Mouse (Mus musculus) urinary bladder, adult 18-20 months (tissue): ENCODE measurements around the gene Rsph10b.
"Not testable (repeated sequence)": the region's sequence is repeated elsewhere in the genome, so short reads cannot be mapped to it uniquely, and the experiment has no call there.

Source experiments
- DNase-seq, 2 experiments: peaks; one replicate each; pipeline ENCODE4 v3.0.0; 2022; ENCODE audit warnings: low spot score in 2 of 2, mixed read lengths in 2 of 2

Gene Rsph10b

GRCm38 (mm10) chr5:143993260-143993659 is 60.4 kb downstream of the Rsph10b start:
- no peak for DNase-seq

GRCm38 (mm10) chr5:143993849-143994248 is 61.0 kb downstream of the Rsph10b start:
- no peak for DNase-seq

DNA sequence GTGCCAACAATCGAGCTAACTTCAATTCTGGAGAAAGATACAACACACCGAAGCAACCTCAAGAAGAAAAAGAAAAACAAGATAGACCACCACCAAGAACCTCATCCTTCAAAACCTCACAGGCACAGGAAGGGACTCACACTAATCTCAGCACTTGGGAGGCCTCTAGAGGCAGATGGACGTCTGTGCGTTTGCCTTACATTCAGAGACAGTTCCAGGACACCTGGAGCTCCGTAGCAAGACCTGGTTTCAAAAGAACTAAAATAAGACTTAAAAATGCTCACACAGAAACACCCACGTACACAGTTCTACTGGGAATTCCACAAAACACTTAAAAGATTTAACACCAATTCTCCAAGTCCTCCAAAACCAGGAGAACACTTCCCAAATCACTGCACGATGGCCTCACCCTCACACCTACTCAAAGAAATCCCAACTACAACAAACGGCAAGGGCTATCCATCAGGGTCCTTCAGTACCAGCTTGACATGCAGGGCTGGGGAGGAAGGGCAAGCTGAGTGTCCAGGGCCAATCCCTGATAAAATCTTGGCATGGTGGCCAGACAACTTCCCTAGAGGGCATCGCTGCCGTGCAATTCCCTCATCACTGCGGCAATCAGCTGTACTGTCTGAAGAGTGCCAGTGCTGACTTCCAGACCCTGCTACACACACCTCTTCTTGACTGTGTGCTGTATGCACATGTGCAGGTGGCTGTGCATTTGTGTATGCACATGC is 62.0 kb downstream of the Rsph10b start:
- no peak for DNase-seq

DNA sequence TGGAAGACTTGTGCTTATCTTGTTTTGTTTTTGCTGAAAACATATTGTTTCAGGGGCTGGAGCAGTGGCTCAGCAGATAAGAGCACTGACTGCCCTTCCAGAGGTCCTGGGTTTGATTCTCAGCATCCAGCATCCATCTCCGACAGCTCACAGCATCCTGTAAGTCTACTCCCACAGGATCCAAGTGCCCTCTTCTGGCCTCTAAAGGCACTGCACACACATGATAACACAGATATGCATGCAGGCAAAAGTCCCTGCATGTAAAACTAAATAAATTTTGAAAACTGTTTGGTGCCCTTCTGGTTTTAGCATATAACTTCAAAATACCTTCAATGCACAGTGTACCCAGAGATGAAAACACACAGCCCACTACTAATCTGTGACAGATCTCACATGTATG is 66.6 kb downstream of the Rsph10b start:
- DNase-seq, result no peak

DNA sequence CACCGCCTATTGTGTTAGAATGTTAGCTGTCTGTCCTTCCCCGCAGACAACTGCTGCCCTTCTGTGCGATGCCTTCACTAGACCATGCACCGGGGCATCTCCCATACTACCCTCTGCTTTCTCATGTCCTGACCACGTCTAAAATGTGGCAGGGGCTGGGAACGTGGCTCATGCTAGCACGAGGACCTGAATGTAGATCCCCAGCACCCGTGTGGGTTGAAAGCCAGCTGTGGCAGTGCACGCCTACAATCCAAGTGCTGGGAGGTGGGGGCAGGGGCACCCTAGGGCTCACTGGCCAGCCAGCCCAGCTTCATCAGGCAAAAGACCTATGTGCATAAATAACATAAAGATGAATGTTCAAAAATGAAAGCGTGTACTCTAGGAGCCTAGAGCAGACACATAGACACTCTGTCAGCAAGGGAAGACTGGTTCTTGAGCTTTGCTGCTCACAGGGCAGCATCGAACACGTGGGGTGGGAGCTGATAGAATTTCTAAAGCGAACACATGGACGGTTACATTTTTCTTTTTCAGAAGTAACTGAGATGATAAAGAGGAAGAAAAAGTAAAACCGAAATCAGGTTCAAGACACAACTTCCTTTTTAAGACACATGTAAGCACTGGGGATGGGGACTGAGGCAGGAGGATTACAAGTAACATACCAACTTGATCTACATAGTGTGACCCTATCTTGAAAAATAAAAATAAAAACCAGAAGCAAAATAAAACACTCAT is 69.8 kb downstream of the Rsph10b start:
- no peak for DNase-seq

- not testable (repeated sequence) for DNase-seq
Measured at GRCm38 (mm10) chr5:144013366-144014134, 80.7 kb downstream of the Rsph10b start.

DNA sequence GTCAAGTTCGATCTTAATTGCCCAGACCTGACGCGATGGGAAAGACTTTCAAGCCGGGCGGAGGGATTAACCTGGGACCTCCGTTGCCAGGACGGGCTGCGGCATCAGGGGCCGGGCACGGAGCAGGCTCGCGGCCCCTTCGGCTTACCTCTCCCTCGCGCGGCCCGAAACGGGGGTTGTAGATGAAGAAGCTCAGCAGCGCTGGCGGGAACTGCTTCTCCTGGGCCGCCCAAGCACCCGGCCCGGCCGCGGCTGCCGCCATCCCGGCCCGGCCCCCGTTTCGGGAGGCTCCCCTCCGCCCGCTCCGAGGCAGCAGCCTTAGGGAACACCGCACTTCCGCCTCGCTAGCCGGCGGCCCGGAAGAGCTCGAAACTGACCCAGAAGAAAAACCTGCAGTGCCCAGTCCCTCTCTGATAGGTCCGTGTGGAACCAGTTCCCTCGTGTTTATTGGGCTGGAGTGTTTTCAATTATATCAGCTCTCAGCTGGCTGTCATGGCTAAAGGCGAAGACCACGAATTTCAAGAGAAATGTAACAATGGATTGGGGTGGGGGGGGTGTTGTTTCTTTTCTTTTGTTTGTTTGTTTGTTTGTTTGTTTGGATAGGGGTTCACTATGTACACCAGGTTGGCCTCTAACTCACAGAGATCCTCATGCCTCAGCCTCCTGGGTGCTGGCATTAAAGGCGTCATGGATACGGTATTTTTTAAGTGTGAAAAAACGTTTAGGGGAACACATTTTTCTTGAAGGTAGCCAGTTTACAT is 81.9 kb downstream of the Rsph10b start, which contains the start of gene Ccz1:
Gene Ccz1, minus strand, starts transcription at position 327 of the 761 bp plus-strand sequence.
- peak; percentile 59 to 66 for DNase-seq

DNA sequence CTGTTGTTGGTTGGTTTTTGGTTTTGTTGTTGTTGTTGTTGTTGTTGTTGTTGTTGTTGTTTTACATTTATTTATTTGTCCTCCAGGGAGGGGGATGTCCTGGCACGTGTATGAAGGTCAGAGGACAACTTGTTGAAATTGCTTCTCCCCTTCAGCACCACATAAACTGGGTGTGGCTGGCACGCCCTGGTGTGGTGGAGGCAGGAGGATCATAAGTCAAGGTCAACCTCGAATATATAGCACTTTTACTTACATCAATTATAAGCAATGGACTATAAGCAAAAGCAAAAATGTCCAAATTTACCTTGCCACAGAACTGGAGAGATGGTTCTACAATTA is 82.4 kb downstream of the Rsph10b start:
- DNase-seq, result no peak

- DNase-seq, result no peak
Measured at GRCm38 (mm10) chr5:144015845-144016244, 83.0 kb downstream of the Rsph10b start.

DNA sequence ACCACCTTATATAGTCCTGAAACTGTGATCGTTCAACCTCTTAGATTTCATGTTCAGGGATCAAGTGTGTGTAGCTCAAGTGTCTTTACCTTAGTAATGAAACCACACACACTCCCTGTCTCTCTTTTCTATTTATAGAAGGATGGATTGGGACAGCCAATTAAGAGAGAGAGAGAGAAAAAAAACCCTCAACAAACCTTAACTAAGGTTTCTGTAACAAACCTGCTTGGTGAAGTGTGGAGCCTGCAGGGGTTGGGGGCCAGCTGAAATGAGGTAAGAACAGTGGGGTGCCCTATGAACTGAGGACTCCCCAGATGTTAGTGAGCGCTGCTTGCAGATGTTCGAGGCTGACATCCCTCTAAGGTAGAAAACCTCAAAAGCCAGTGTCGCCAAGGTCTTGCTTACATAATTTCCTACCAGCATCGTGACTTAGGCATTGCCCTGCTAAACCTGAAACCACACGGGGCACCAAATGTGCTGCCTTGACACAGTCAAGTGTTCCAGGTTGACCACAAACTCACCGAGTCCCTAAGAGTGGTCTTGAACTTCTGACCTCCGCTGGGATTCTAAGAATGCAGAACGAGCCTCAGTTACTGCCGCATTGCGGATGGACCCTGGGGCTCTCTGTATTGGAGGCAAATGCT is 93.9 kb downstream of the Rsph10b start, which contains the start of gene Ocm:
Gene Ocm, minus strand, starts transcription at position 51 of the 644 bp plus-strand sequence.
- DNase-seq, result no peak

GRCm38 (mm10) chr5:144032491-144032890 is 99.7 kb downstream of the Rsph10b start:
- DNase-seq, result no peak

GRCm38 (mm10) chr5:144034567-144034966 is 101.7 kb downstream of the Rsph10b start:
- DNase-seq, result no peak
